Mouse (Mus musculus): Measurements from ENCODE around the gene Nfix. TPM values are rescaled to one million over a fixed set of nuclear protein-coding genes. Genes with fewer than 3 reads are reported as not detected.
"Not testable (repeated sequence)": the region's sequence is repeated elsewhere in the genome, so short reads cannot be mapped to it uniquely, and the experiment has no call there.

Nfix gene
- polyA plus RNA-seq, 1 experiment = 14.5 TPM

DNA sequence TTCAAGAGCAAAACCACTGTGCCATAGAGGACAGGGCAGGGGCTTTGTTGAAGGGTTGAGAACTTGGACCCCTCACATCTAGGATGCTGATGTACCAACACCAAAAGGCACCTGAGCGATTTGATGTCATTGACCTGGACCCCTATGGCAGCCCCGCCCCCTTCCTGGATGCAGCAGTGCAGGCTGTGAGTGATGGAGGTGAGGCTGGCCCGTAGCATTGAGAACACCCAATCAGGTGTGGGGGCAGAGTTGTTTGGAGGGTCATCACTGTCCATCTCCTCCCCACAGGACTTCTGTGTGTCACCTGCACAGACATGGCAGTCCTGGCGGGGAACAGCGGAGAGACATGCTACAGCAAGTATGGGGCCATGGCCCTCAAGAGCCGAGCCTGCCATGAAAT lies 105.0 kb downstream of the Nfix start:
- WGBS = 91% methylated on average over 6 of the region's 6 CpGs
- no peak for DNase-seq (ENCODE audit: low read depth, low spot score)

DNA sequence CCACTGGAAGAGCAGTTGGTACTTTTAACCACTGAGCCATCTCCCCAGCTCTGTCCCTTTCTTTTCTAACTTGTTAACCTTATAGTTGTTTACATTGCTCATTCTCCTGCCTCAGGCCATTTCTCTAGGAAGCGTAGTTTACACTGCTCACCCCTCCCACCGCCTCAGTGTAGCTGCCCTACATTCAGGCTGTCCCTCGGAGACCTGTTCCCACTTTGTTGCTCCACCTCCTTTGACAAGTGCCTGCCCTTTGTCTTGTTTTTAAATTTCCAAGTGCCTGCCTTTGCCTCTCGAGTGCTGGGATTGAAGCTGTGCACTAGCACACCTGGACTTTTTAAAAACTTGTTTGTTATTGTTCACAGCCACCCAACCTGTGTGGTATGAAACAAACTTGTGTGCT lies 106.8 kb downstream of the Nfix start:
- WGBS = 81% methylated on average over 4 of the region's 4 CpGs
- DNase-seq (ENCODE audit: low read depth, low spot score) = no peak

DNA sequence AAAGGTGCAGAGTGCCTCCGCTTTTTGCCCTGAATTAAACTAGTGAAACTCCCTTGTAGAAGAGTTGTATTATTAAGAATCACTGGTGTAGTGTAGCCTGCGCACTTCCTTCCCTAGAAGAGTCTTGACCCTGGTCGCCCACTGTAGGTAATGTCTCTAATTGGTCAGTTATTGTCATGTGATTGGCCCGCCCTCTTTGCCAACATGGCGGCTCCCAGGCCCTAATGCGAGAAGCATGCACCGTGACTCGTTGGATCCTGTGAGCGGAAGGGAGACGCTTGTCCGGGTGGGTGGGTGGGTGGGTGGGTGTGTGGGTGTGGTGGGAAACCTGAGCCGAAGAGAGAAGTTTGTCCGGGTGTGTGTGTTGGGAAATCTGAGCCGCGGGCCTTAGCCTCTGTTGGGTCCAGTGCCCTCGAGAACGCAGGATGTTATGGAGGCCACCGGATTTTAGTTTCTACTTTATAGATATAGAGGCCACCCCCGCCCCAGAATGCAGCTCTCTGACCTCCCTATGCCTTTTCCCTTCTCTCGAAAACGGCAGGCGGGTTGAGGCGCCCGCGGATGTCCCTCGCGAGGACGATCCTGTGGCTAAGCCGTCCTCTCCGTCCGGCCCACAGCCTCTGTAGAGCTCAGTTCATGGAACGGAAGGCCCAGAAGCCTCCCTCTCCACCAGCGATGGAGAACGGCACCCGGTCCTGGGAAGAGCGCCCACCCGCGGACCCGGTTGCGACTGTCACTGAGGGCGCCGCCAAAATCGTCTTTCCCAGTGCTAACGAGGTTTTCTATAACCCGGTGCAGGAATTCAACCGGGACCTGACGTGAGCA lies 110.8 kb downstream of the Nfix start:
- WGBS = under 1% methylated on average over 47 of the region's 47 CpGs
- peak; percentile 76 for DNase-seq (ENCODE audit: low read depth, low spot score)

DNA sequence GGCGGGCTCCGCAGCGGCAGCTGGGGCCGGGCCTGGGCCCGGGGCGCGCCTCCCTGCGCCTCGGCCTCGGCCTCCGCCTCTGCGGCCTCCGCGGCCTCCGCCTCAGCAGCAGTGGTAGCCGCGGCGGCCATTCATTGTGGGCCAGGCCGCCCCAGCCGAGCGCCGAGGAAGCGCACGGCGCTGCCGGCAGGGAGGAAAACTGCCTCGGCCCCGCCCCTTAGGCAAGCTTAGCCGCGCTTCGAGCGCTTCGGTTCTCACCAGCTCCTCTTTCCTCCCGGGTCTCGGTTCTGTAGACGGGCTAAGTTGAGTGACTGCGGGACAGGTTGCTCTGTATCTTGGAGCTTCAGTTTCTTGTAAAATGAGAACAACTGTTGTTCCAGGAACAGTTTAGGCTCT lies 112.4 kb downstream of the Nfix start, which contains the start of gene Nacc1:
Gene Nacc1 (minus strand): TSS at position 158 of the 396 bp plus-strand sequence.
- DNase-seq (ENCODE audit: low read depth, low spot score) = no peak
- under 1% methylated on average over 36 of the region's 37 CpGs for WGBS

DNA sequence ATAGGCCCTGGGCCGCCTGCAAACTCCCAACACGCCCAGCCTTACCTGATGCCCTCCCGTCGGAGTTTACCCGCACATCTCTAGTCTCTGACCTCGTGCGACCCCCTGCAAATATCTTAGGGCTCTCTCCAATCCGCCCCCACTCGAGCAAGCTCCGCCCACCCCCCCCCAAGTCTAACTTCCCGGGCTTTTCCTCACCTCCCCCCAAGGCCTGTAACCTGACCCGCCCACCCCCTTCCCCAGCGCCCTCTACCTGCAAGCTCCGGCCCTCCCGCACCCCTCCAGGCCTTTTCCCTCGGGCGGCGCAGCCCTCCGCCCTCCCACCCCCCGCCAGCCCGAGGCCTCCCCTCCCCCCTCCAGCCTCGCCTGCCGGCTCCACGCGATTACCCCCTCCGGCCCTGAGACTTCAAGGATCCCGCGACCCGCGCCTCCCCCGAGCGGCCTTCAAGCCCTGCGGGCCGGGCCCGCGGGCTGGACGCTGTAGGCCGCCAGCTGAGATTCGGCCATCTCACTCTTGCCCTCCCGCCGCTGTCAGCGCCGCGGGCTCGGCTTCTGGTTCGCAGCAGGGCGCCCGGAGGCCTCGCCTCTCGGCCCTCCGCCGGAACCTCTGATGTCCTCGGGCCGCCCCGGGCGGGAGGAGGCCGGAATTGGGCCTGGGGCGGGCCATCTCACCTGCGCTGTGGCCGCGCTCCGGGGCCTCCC lies 113.0 kb downstream of the Nfix start:
- no peak for DNase-seq (ENCODE audit: low read depth, low spot score)
- WGBS = under 1% methylated on average over 50 of the region's 62 CpGs

DNA sequence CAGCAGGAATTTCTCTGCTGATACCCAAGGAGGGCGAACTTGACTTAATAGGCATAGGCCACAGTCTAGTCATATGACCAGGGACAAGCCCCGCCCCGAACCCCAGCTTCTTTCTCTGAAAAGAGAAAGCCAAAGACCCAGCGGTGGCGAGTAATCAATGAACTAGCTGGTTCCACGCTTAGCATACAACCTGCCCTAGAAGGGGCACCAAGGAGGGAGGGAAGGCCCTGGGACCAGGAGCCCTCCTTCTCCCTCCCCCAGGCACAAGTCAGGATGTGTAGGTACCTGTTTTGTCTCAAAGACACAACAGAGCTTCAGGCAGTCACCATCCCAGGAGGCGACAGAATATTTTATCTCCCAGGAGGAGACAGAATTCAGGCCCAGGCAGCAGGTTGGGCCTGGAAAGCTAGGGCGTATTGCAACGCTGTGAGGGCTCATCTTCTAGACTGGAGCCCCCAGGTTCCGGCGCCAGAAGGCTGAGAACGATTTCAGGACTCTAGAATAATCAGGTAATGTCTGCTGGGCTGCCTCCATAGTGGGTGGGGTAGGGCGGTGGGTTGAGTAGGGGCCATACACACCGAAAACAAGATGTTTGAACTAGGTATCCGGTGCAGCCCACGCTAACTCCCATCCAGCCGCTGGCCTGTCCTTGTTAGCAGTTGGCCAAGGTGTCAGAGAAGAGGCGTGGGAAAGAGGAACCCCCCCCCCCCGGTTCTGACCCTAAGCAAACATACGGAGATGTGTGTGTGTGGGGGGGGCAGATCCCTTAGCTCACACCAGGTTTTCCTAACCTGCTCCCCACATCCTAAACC lies 113.7 kb downstream of the Nfix start, which contains the start of gene Trmt1:
Gene Trmt1 (plus strand): TSS at position 117 of the 812 bp plus-strand sequence.
- DNase-seq (ENCODE audit: low read depth, low spot score) = no peak
- 7% methylated on average over 20 of the region's 20 CpGs for WGBS

DNA sequence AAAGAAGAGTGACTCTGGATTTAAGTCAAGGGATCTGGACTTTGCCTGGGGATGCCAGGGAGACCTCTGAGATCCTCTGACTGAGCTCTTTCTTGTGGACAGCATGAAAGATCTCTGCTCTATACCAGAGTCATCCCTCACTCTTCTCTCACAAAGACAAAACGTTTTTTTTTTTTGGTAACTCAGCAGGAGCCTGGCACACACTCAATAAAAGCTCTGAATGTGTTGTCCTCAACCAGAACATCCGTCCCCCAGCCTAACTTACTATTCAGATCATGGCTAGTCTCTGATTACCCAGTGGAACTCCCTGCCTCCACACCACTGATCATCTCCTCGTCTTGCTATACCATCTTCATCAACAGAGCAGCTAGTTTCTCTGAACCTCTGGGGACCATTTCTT lies 115.6 kb downstream of the Nfix start:
- DNase-seq (ENCODE audit: low read depth, low spot score) = no peak
- 55% methylated on average over 3 of the region's 3 CpGs for WGBS

DNA sequence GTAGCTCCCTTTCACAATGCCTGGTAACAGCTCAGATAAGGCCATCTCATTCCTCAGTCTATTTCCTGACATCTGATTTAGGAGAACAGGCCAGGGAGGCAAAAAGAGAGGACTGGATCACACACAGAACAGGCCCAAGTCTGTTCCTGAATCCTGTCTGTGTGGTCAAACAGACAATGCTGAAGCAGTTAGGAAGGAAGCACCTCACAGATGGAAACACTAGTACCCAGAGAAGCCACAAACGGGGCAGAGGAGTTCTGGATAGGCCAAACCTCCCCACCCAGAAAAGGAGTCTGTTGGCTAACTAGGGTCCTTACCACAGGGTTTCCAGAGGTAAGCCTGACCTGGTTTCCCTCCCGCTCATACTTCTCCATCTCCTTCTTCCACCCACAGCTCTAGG lies 117.9 kb downstream of the Nfix start:
- 83% methylated on average over 2 of the region's 2 CpGs for WGBS
- no peak for DNase-seq (ENCODE audit: low read depth, low spot score)

DNA sequence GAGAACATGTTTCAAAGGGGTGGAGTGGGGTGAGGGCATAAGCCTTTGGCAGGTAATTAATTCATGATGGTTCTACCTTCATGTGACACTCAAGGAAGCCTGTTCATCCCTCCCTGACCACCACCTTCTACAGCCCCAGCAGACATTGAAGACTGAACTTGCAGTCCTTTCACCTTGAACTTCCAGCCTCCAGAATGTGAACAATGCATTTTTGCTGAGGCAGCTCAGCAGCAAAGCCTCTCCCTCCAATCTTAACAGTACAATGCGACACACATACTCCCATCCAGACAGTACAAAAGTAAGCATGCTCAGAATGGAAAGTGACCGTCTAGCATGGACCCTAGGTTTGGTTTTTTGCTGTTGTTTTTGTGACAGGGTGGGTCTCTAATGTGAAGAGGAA lies 118.7 kb downstream of the Nfix start:
- DNase-seq (ENCODE audit: low read depth, low spot score) = no peak
- 77% methylated on average over 2 of the region's 2 CpGs for WGBS

DNA sequence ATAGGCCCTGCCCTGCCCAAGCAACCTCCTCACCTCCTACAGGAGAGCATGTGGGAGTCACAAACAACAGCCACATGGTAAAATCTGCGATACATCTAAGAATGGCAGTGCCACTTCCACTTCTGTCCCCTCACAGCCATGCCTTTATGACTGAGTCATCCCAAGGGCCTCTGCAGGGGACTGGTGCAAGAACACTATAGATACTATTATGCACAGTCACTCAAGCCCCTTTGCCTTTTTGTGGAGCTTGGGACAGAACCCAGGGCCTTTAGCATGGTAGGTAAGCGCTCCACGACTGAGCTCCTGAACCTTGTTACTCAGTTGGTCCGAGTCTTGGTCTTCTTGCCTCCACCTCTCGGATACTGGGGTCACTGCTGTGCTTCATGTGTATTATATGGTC lies 122.8 kb downstream of the Nfix start:
- DNase-seq (ENCODE audit: low read depth, low spot score) = no peak
- 89% methylated on average over 5 of the region's 5 CpGs for WGBS

DNA sequence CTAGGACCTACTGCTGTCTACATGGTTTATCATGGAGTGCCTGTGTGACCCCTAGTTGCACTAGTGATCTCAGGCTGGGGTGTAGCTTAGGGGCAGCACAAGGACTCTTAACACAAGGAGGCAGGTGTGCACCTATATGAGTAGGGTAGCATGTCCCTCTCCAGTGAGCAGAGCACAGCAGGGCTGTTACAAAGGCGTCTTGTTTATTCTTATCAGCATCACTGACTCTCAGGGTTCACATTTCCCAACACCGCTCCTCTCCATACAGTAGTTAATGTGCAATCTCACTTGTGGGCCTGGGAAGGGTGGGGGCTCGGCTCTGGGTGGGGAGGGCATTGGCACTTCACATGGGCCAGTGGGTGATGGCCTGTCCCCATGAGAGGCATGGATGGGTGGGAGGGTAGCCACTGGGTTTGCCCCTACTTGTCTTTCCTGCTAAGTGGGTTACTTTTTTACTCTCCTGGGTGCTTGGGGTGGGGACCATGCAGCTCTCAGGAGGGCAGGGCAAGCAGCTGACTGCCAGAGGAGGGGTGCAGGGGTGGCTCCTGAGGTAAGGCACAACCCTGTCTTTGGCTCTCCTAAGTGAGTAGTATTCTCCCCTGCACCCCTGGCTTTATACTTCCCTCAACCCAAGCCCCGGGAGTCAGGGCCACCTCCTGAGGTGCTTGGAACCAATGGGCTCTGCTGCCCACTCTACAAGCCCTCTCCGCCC lies 129.7 kb downstream of the Nfix start:
- DNase-seq (ENCODE audit: low read depth, low spot score) = not testable (repeated sequence)
- WGBS = 55% methylated on average over 5 of the region's 5 CpGs

DNA sequence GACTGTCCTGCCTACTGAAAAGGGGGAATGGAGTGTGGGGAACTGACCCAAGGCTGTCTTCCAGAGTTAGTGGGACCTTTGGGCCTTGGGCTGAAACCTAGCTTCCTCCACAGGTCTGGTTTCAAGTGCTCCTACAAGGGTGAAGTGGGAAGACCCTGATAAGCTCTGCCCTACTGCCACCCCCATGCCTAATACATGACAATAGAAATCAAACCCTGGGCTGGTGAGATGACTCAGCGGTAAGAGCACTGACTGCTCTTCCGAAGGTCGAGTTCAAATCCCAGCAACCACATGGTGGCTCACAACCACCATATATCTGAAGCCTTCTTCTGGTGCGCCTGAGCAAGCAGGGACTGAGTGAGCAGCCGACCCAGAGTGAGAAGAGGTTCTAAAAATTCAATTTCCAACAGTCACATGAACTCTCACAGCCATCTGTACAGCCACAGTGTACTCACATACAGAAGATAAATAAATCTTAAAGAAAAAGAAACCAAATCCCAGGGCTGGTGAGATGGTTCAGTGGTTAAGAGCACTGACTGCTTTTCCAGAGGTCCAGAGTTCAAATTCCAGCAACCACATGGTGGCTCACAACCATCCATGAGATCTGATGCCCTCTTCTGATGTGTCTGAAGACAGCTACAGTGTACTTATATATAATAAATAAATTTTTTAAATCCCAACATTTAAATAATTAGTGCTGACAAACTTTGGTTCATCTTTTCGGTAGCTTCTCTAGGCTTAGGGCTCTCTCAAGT lies 131.2 kb downstream of the Nfix start:
- WGBS = 71% methylated on average over 6 of the region's 6 CpGs
- DNase-seq (ENCODE audit: low read depth, low spot score) = no peak

DNA sequence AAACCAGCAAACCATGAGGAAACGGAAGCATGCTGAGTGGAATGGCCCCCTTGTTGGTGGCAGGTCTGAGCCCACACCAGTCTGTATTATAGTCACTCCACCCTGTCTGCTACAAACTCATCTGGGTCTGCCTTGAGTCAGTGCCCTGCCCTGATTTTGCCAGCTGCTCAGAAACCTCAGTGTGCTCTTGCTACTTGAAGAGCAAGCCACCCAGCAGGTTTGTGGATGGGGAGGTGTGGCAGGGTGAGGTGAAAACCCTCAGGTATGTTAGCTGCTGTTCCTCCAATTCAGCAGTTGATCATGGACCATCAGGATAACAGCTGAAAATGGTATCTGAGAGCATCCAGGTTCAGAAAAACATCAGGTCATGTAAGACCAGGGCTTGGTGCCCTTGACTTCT lies 132.1 kb downstream of the Nfix start:
- 33% methylated on average over 1 of the region's 1 CpGs for WGBS
- no peak for DNase-seq (ENCODE audit: low read depth, low spot score)

DNA sequence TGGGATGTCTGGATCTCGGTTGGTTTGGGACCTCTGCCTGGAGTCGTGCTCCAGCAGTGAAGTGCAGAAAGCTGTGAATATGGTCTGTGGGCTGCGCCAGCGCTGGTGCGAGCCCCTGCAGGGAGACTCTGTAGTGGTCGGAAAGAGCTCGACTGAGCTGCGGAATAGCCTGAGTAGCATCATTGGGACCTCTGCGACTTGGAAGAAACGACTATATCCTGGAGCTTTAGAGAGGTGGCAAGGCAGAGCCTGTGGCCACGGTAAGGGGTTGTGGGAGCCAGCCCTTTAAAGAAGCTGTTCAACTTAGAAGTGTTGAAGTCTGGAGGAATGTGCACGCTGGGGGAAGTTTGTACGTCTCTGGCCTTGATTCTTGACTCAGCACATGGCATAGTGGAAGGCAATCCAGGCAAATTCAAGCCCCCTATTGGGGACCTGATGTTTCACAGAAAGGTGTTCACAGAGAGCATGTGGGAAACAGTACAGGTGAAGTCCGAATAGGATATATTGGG lies 134.7 kb downstream of the Nfix start:
- no peak for DNase-seq (ENCODE audit: low read depth, low spot score)
- WGBS = 2% methylated on average over 14 of the region's 14 CpGs

DNA sequence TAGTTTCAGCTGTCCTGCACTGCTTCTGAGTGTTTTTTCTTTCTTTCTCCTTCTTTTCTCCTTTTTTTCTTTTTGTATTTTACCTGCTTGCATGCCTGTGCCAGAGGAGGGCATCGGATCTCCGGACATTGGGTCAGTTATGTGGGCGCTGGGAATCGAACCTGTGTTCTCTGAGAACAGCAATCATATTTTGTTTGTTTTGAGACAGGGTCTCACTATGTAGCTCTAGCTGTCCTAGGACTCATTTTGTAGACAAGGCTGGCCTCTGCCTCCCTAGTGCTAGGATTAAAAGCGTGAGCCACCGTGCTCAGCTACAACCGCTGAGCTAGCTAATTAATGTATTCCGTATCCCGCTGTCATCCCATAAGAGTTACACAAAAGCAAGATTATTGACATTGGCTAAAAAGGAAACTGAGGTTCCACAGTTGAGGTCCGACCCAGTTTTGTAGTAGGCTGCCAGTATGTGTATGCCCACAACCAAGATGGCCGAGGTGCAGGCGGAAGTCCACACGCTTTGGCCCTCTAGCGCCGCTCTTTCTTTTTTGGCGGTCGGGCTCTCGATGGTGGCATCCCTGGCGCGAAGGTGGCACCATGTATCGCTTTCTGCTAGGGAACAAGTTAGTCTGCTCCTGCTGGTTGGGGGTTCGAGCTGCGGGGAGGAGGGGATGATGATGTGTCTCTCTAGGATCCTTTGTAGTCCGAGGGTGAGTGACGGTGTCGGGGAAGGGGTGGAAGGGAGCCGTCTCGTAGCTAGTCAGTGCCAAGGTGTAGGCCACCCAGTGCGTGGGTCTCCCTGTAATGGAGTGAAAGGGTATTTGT lies 135.4 kb downstream of the Nfix start:
- under 1% methylated on average over 29 of the region's 29 CpGs for WGBS
- peak; percentile 76 for DNase-seq (ENCODE audit: low read depth, low spot score)

DNA sequence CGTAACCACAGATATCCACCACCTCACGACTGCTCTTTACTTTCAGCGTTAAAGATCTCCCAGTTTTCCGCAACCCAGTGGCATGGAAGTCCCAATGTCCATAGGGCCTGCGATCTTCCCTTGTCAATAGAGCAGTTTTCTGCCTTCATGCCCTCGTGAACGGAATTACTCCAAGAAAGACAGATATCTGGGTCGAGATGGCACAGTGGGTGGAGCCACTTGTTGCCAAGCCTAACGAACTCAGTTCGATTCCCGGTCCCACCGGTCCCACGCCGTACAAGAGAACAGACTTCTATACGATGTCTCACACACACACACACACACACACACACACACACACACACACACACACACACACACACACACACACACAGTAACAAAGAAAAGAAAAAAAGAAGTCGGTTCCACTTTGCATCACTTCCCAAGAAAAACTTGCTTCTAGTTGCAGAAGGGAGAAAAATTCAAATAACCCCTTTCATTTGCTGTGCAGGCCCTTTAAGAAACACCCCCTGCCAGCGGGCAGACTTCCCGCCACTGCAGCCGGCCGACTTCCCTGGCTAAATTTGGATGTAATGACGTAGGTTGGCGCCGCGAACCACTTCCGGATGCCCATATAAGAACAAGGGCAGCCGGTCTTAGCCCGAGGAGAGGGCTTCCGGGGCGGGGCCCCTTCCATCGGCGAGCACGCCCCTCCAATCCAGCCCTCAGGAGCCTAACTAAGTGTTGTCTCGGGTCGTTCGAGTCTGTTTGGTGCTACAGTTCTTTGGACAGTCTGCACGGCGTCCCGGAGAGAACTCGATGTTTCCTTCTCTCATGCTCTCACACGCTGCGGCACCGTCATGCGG lies 136.4 kb downstream of the Nfix start:
- peak; percentile 90 for DNase-seq (ENCODE audit: low read depth, low spot score)
- 1% methylated on average over 43 of the region's 43 CpGs for WGBS

DNA sequence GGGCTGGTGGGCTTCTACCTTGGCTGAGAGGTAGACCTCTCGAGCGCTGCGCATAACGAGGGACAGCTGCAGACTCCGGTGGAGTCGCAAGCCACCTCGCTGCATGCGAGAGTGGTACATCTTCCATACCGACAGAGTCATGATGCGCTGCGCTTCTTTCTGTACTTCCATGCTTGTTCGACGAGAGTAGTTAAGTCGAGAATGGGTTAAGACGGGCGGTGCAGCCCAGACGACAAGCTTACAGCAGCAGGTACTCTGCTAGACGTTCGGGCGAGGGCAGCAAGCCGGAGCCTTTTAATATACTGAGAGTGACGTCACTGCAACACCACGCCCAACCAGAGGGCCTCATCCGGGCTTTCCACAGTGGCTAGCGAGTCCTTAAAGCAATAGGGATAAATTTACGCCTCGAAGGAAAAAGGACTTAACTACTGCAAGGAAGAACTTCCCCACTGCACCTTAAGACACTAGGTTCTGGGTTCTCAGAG lies 137.5 kb downstream of the Nfix start, which contains the start of gene Ier2:
Gene Ier2 (minus strand): TSS at position 272 of the 485 bp plus-strand sequence.
- WGBS = under 1% methylated on average over 27 of the region's 27 CpGs

More for the DNA sequence above, 137.5 kb downstream of the Nfix start, which contains the start of gene Ier2:
- DNase-seq (ENCODE audit: low read depth, low spot score) = no peak

Data from large intestine, adult 2 months (tissue).